Mouse (Mus musculus) megakaryocyte progenitor cell, adult 5-6 weeks (primary cell): Measurements from ENCODE around the gene Zfp956. TPM values are rescaled to one million over a fixed set of nuclear protein-coding genes. Genes with fewer than 3 reads are reported as not detected.

Experiments
- ATAC-seq: replicated peaks from 2 replicates; pipeline ENCODE4 v1.8.0; 2016; ENCODE audit warnings: mild to moderate bottlenecking, moderate TSS enrichment, inconsistent platforms; ENCODE audit not compliant: poor library complexity
- total RNA-seq, 2 experiments: library from RNA; stranded (forward) in 1 of 2; stranded (reverse) in 1 of 2; fragments of 157-497, 149-512 nt in 1 of 2; fragments of 200-1000 nt in 1 of 2; gene quantifications; 2 replicates each; pipeline versions ENCODE4 v1.2.3 to v1.2.4; 2015 to 2017

Gene Zfp956
- total RNA-seq (2015), result 3.7 and 4.8 TPM in 2 replicates
- total RNA-seq (2017), result 8.9 and 9.6 TPM in 2 replicates

- peak; percentile 98 for ATAC-seq
Observed at GRCm38 (mm10) chr6:47953191-47953726, at the start of gene Zfp956. Gene Zfp956, plus strand, starts transcription at chr6:47953390.

GRCm38 (mm10) chr6:47903587-47903986 lies 49.6 kb upstream of the Zfp956 start:
- no peak for ATAC-seq

GRCm38 (mm10) chr6:47904361-47904760 lies 48.8 kb upstream of the Zfp956 start:
- ATAC-seq, result no peak

GRCm38 (mm10) chr6:47904917-47905695 lies 48.1 kb upstream of the Zfp956 start:
- ATAC-seq, result no peak

- ATAC-seq, result no peak
Observed at GRCm38 (mm10) chr6:47906326-47906725, 46.9 kb upstream of the Zfp956 start.

GRCm38 (mm10) chr6:47909007-47909406 lies 44.2 kb upstream of the Zfp956 start:
- ATAC-seq, result no peak

- 0 out of 2 replicates have a peak, but pooled peaks have one; percentile 26 for ATAC-seq
Observed at GRCm38 (mm10) chr6:47911650-47912049, 41.5 kb upstream of the Zfp956 start.

GRCm38 (mm10) chr6:47912991-47913390 lies 40.2 kb upstream of the Zfp956 start:
- no peak for ATAC-seq

- no peak for ATAC-seq
Observed at GRCm38 (mm10) chr6:47917051-47917450, 36.1 kb upstream of the Zfp956 start.

GRCm38 (mm10) chr6:47918768-47919274 lies 34.4 kb upstream of the Zfp956 start:
- no peak for ATAC-seq

- peak; percentile 7; the same call in 1 of the 2 replicates for ATAC-seq
Observed at GRCm38 (mm10) chr6:47919646-47920446, 33.3 kb upstream of the Zfp956 start.

- peak; percentile 92 for ATAC-seq
Observed at GRCm38 (mm10) chr6:47920447-47921340, 32.5 kb upstream of the Zfp956 start, which contains the start of gene Zfp212. Gene Zfp212, plus strand, starts transcription at chr6:47920476.

GRCm38 (mm10) chr6:47942461-47942860 lies 10.7 kb upstream of the Zfp956 start:
- ATAC-seq, result peak; percentile 38

- ATAC-seq, result peak; percentile 97
Observed at GRCm38 (mm10) chr6:47943021-47943691, 10.0 kb upstream of the Zfp956 start.

- ATAC-seq, result no peak
Observed at GRCm38 (mm10) chr6:47943721-47944120, 9.5 kb upstream of the Zfp956 start.

- ATAC-seq, result no peak
Observed at GRCm38 (mm10) chr6:47947388-47947787, 5.8 kb upstream of the Zfp956 start.

GRCm38 (mm10) chr6:47954425-47954824 lies 1.2 kb downstream of the Zfp956 start:
- no peak for ATAC-seq

- no peak for ATAC-seq
Observed at GRCm38 (mm10) chr6:47957816-47958215, 4.6 kb downstream of the Zfp956 start.

- no peak for ATAC-seq
Observed at GRCm38 (mm10) chr6:47960685-47961421, 7.7 kb downstream of the Zfp956 start.
